Mouse (Mus musculus) liver, adult 2 months (tissue): ENCODE results near the gene Soat1. TPM values are rescaled to one million over a fixed set of nuclear protein-coding genes. Genes with fewer than 3 reads are reported as not detected.
"Not testable (repeated sequence)": the region's sequence is repeated elsewhere in the genome, so short reads cannot be mapped to it uniquely, and the experiment has no call there.

ENCODE experiments used
- DNase-seq: peaks from one replicate; pipeline ENCODE4 v3.0.0-alpha.2; 2011; ENCODE audit warnings: low read depth, low spot score; ENCODE audit errors: extremely low read depth
- H3K27ac ChIP-seq: fragments of 200-500 bp; replicated peaks from 2 replicates; pipeline ENCODE4 v1.5.1; 2012; ENCODE audit warnings: low read depth, mild to moderate bottlenecking, control low read depth, inconsistent platforms, low read length; ENCODE audit not compliant: insufficient read depth
- H3K27me3 ChIP-seq: fragments of 200-500 bp; 2 replicates; pipeline ENCODE4 v1.6.1; 2012; ENCODE audit warnings: mild to moderate bottlenecking, moderate library complexity, low read length, inconsistent platforms; ENCODE audit not compliant: control insufficient read depth, insufficient read depth
- H3K36me3 ChIP-seq: fragments of 200-500 bp; 2 replicates; pipeline ENCODE4 v1.6.1; 2012; ENCODE audit warnings: low read length, inconsistent platforms; ENCODE audit not compliant: control insufficient read depth, insufficient read depth
- H3K4me1 ChIP-seq: fragments of 200-500 bp; 2 replicates; pipeline ENCODE4 v1.6.1; 2011; ENCODE audit warnings: low read length; ENCODE audit not compliant: control insufficient read depth, insufficient read depth
- H3K4me3 ChIP-seq: fragments of 200-500 bp; 2 replicates; pipeline ENCODE4 v1.5.1; 2011; ENCODE audit warnings: low read depth, mild to moderate bottlenecking, control low read depth, low read length, moderate library complexity; ENCODE audit not compliant: insufficient read depth
- H3K79me2 ChIP-seq: fragments of 200-500 bp; 2 replicates; pipeline ENCODE4 v1.6.1; 2012; ENCODE audit warnings: inconsistent platforms, mild to moderate bottlenecking, low read length, moderate library complexity; ENCODE audit not compliant: control insufficient read depth, insufficient read depth
- H3K9ac ChIP-seq: fragments of 200-500 bp; 2 replicates; pipeline ENCODE4 v1.6.1; 2012; ENCODE audit warnings: low read depth, mild to moderate bottlenecking, control low read depth, inconsistent platforms, low read length
- CTCF ChIP-seq: fragments of 200-500 bp; IDR thresholded peaks from 2 replicates; pipeline ENCODE4 v1.5.1; 2011; ENCODE audit warnings: low read depth, low read length, control low read depth
- POLR2A ChIP-seq: fragments of 200-500 bp; IDR thresholded peaks from 2 replicates; pipeline ENCODE4 v1.6.1; 2011; ENCODE audit warnings: low read length, control low read depth; ENCODE audit not compliant: insufficient read depth; ENCODE audit errors: extremely low read depth
- WGBS: fragments of 180-500 bp; shearing (Covaris S2); methylation state at CpG from one replicate; pipeline ENCODE4 v1.1.7; 2018; 5-methylcytosine and 5-hydroxymethylcytosine counted together
- polyA plus RNA-seq: library from polyadenylated mRNA; depleted of rRNA; stranded (reverse); fragments of >200 nt; gene quantifications from 2 replicates; pipeline ENCODE4 v1.2.3, GENCODE M21; 2012
- total RNA-seq: library from RNA; depleted of rRNA; stranded (reverse); fragments of >200 nt; gene quantifications from 2 replicates; pipeline ENCODE4 v1.2.3, GENCODE M21; 2014

The Soat1 gene
- total and polyA plus RNA-seq, 2 experiments: 2.4 to 5.9 TPM

DNA sequence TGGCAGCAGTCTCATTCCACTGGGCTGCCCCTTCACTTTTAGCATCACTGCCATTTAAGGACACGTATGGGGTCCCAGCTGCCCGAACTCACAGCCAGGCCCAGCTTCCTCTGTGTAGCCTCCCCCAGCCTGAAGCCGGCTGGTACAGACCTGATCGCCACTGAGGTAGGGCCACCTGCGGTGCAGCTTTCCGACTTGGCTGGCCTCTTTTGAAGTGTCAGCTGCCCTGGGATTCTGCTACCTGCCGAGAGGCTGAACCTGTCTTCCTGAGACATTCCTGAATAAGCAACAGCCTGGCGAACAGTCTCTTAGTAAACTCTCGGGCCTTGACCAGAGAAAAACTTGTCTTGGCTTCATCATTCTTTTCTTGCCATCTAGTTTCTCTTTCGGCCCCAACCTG, 70.9 kb downstream of the Soat1 start:
- Histone ChIP-seq H3K4me3 (no peak overlapping the region), H3K4me1 (no peaks in the 10 kb centered on the region), H3K9ac (no peak overlapping the region), H3K27me3 (no peaks in the 10 kb centered on the region), H3K79me2 (no peaks in the 10 kb centered on the region), H3K27ac (no peak overlapping the region), H3K36me3 (no peaks in the 10 kb centered on the region)
- TF ChIP-seq POLR2A (no peak), CTCF (no peak)
- no peak for DNase-seq
- 87% methylated on average over 10 of the region's 10 CpGs for WGBS

DNA sequence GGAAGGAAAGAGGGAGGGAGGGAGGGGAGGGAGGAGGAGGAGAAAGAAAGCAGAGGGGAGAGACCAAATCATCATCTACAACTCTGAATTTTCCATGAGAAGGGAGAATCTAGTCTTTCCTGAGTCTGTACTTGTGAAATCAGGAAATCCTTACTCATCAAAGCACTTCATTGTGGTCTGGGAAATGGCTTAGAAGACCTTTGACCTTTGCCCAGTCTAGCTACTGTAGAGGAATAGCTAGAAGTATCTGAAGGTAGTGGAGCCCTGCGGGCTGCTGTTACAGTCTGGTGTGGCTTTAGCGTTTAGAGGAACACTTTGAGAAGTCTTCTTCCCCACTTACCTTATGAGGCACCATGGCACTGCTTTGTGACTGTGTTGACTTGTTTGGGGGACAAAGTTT, 71.6 kb downstream of the Soat1 start:
- Histone ChIP-seq H3K4me1 (no peaks in the 10 kb centered on the region), H3K4me3 (no peak overlapping the region), H3K27me3 (no peaks in the 10 kb centered on the region), H3K9ac (no peak overlapping the region), H3K79me2 (no peaks in the 10 kb centered on the region), H3K36me3 (no peaks in the 10 kb centered on the region), H3K27ac (no peak overlapping the region)
- TF ChIP-seq CTCF: no peak
- TF ChIP-seq POLR2A: no peak
- 47% methylated on average over 2 of the region's 2 CpGs for WGBS
- no peak for DNase-seq

DNA sequence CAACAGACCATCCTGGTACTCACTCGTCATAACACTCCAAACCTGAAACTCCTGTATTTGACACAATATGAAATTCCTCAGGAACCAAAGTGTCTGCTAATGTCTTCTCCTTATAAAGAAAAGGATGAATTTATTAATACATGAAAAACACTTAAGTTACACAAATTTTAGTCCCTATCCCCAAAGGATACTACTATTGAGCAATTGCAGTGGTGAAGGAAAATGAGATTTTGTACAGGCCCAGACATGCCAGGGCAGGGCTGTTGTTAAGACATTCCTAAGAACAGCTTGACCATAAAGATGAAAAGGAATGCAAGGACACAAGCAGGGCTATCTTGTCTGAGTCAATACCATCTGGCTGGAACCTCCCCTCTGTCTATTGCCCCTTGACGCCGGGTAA, 74.0 kb downstream of the Soat1 start:
- not testable (repeated sequence) for H3K27ac ChIP-seq, H3K36me3 ChIP-seq, H3K4me1 ChIP-seq, DNase-seq, H3K4me3 ChIP-seq, H3K79me2 ChIP-seq, H3K27me3 ChIP-seq, H3K9ac ChIP-seq
- 59% methylated on average over 3 of the region's 3 CpGs for WGBS

DNA sequence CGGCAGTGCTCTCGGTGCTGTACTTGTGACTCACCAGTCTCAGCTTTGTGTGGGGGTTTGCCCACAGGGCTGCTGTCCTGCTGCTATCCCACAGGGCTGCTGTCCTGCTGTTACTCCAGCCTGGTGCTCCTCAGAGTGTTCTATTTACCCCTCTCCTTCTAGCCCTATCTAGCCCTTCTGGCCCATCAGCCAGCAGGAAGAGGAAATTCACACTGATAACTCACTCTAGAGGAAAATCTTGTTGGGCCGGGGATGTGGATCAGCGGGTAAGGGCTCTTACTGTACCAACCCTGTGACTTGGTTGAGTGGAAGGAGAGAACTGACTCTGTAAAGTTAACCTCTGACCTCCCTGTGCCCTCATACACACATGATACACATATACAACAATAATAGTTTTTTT, 81.0 kb downstream of the Soat1 start:
- Histone ChIP-seq H3K79me2 (no peaks in the 10 kb centered on the region), H3K4me1 (no peaks in the 10 kb centered on the region), H3K27ac (no peak overlapping the region), H3K27me3 (no peaks in the 10 kb centered on the region), H3K36me3 (no peaks in the 10 kb centered on the region), H3K9ac (no peak overlapping the region), H3K4me3 (no peak overlapping the region)
- WGBS: 85% methylated on average over 4 of the region's 4 CpGs
- TF ChIP-seq CTCF: no peak
- TF ChIP-seq POLR2A: no peak
- no peak for DNase-seq

DNA sequence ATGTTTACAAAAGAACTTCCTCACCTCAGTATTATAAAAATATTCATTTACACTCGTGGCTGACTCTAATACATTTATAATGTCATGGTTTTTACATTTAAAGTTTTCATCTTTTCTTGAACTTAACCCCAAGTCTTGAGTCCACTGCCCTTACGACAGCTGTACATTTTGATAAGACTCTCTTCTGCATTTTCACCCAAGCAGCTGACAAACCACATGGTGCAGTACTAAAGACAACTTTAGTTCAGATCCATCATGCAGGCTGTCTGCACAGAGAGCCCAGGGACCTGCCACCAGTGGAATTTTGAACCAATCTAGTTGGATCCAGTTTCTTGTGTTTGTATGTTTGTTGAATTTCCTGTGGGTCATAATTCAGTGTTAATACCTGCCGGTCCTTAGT, 87.3 kb downstream of the Soat1 start:
- Histone ChIP-seq H3K4me3 (no peak overlapping the region), H3K27ac (no peak overlapping the region), H3K4me1 (no peaks in the 10 kb centered on the region), H3K27me3 (no peaks in the 10 kb centered on the region), H3K79me2 (no peaks in the 10 kb centered on the region), H3K36me3 (no peaks in the 10 kb centered on the region), H3K9ac (no peak overlapping the region)
- TF ChIP-seq POLR2A (no peak), CTCF (no peak)
- DNase-seq: no peak
- WGBS: 73% methylated on average over 3 of the region's 3 CpGs

DNA sequence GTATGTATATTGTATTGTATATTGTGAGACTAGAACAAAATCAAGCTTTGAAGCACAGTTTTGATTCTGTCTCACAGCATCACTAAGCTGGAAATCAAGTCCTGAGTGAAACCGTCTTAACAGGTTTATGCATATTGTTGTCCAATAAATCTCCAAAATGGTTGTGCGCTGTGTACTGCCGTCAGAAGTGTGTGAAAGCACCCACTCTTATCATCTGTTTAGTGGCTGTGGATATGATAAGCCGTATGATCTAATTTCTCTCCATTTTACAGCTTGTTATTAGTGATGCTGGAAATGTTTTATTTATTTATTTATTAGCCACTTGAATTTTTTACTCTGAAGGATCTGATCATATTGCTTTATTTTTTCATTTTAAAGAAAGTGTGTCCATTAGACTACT, 87.9 kb downstream of the Soat1 start:
- no peaks in the 10 kb centered on the region for H3K4me1 ChIP-seq
- WGBS: 95% methylated on average over 4 of the region's 4 CpGs
- H3K4me3 ChIP-seq: no peak overlapping the region
- H3K36me3 ChIP-seq: no peaks in the 10 kb centered on the region
- no peak overlapping the region for H3K27ac ChIP-seq
- DNase-seq: no peak
- no peaks in the 10 kb centered on the region for H3K79me2 ChIP-seq
- TF ChIP-seq CTCF (no peak), POLR2A (no peak)
- no peaks in the 10 kb centered on the region for H3K27me3 ChIP-seq
- no peak overlapping the region for H3K9ac ChIP-seq
